Mouse (Mus musculus): ENCODE results near the gene A2ml1. TPM values are rescaled to one million over a fixed set of nuclear protein-coding genes. Genes with fewer than 3 reads are reported as not detected.

The A2ml1 gene
- polyA plus RNA-seq, 1 experiment from 2014 or later: 0.03 TPM

- H3K27ac ChIP-seq: no peak overlapping the region
- H3K4me3 ChIP-seq: no peak overlapping the region
- DNase-seq (ENCODE audit: low spot score): no peak
- H3K9me3 ChIP-seq (replicated peaks): no peaks in the 10 kb centered on the region
- H3K36me3 ChIP-seq: no peaks in the 10 kb centered on the region
- no peaks in the 10 kb centered on the region for H3K4me1 ChIP-seq
- 95% methylated on average over 2 of the region's 2 CpGs for WGBS
- no peaks in the 10 kb centered on the region for H3K27me3 ChIP-seq (ENCODE audit: low read depth, poor library complexity, severe bottlenecking)
Observed at GRCm38 (mm10) chr6:128535250-128535649, 46.2 kb downstream of the A2ml1 start.

- no peak overlapping the region for H3K4me3 ChIP-seq
Observed at GRCm38 (mm10) chr6:128533296-128533695, 48.1 kb downstream of the A2ml1 start.

GRCm38 (mm10) chr6:128532701-128533100 is 48.7 kb downstream of the A2ml1 start:
- Histone ChIP-seq H3K36me3 (no peaks in the 10 kb centered on the region), H3K27ac (no peak overlapping the region), H3K4me3 (no peak overlapping the region), H3K4me1 (no peaks in the 10 kb centered on the region), H3K9me3 (replicated peaks) (no peaks in the 10 kb centered on the region), H3K27me3 (ENCODE audit: low read depth, poor library complexity, severe bottlenecking) (no peaks in the 10 kb centered on the region)
- WGBS: 92% methylated on average over 9 of the region's 9 CpGs
- no peak for DNase-seq (ENCODE audit: low spot score)

More at GRCm38 (mm10) chr6:128533296-128533695, 48.1 kb downstream of the A2ml1 start:
- WGBS: 93% methylated on average over 6 of the region's 6 CpGs
- Histone ChIP-seq H3K27ac (no peak overlapping the region), H3K4me1 (no peaks in the 10 kb centered on the region), H3K27me3 (ENCODE audit: low read depth, poor library complexity, severe bottlenecking) (no peaks in the 10 kb centered on the region), H3K9me3 (replicated peaks) (no peaks in the 10 kb centered on the region), H3K36me3 (no peaks in the 10 kb centered on the region)
- no peak for DNase-seq (ENCODE audit: low spot score)

GRCm38 (mm10) chr6:128528491-128528890 is 52.9 kb downstream of the A2ml1 start:
- H3K27ac ChIP-seq: no peak overlapping the region
- H3K4me1 ChIP-seq: no peaks in the 10 kb centered on the region
- H3K9me3 ChIP-seq (replicated peaks): no peaks in the 10 kb centered on the region
- DNase-seq (ENCODE audit: low spot score): no peak
- no peaks in the 10 kb centered on the region for H3K27me3 ChIP-seq (ENCODE audit: low read depth, poor library complexity, severe bottlenecking)
- 78% methylated on average over 4 of the region's 4 CpGs for WGBS
- no peaks in the 10 kb centered on the region for H3K36me3 ChIP-seq
- no peak overlapping the region for H3K4me3 ChIP-seq

GRCm38 (mm10) chr6:128527110-128527509 is 54.3 kb downstream of the A2ml1 start:
- no peaks in the 10 kb centered on the region for H3K36me3 ChIP-seq
- no peak overlapping the region for H3K4me3 ChIP-seq
- H3K4me1 ChIP-seq: no peaks in the 10 kb centered on the region
- 87% methylated on average over 1 of the region's 1 CpGs for WGBS
- H3K27ac ChIP-seq: no peak overlapping the region
- no peaks in the 10 kb centered on the region for H3K27me3 ChIP-seq (ENCODE audit: low read depth, poor library complexity, severe bottlenecking)
- no peaks in the 10 kb centered on the region for H3K9me3 ChIP-seq (replicated peaks)
- no peak for DNase-seq (ENCODE audit: low spot score)

GRCm38 (mm10) chr6:128526601-128527000 is 54.8 kb downstream of the A2ml1 start, which contains the start of gene Pzp:
Pzp (minus strand) TSS chr6:128526720.
- H3K9me3 ChIP-seq (replicated peaks): no peaks in the 10 kb centered on the region
- H3K36me3 ChIP-seq: no peaks in the 10 kb centered on the region
- no peak within 1 kb of the TSS for H3K27ac ChIP-seq
- H3K4me3 ChIP-seq: no peak within 1 kb of the TSS
- no peaks in the 10 kb centered on the region for H3K27me3 ChIP-seq (ENCODE audit: low read depth, poor library complexity, severe bottlenecking)
- 89% methylated on average over 4 of the region's 4 CpGs for WGBS
- H3K4me1 ChIP-seq: no peaks in the 10 kb centered on the region
- no peak for DNase-seq (ENCODE audit: low spot score)

GRCm38 (mm10) chr6:128525801-128526200 is 55.6 kb downstream of the A2ml1 start:
- no peaks in the 10 kb centered on the region for H3K4me1 ChIP-seq
- no peak overlapping the region for H3K4me3 ChIP-seq
- no peak for DNase-seq (ENCODE audit: low spot score)
- no peaks in the 10 kb centered on the region for H3K9me3 ChIP-seq (replicated peaks)
- WGBS: 95% methylated on average over 4 of the region's 4 CpGs
- no peaks in the 10 kb centered on the region for H3K27me3 ChIP-seq (ENCODE audit: low read depth, poor library complexity, severe bottlenecking)
- H3K27ac ChIP-seq: no peak overlapping the region
- no peaks in the 10 kb centered on the region for H3K36me3 ChIP-seq

- 95% methylated on average over 3 of the region's 3 CpGs for WGBS
- Histone ChIP-seq H3K27ac (no peak overlapping the region), H3K9me3 (replicated peaks) (no peaks in the 10 kb centered on the region), H3K4me3 (no peak overlapping the region), H3K27me3 (ENCODE audit: low read depth, poor library complexity, severe bottlenecking) (no peaks in the 10 kb centered on the region), H3K4me1 (no peaks in the 10 kb centered on the region), H3K36me3 (no peaks in the 10 kb centered on the region)
- DNase-seq (ENCODE audit: low spot score): no peak
Observed at GRCm38 (mm10) chr6:128523360-128523759, 58.0 kb downstream of the A2ml1 start.

- DNase-seq (ENCODE audit: low spot score): no peak
- no peaks in the 10 kb centered on the region for H3K36me3 ChIP-seq
- H3K4me1 ChIP-seq: no peaks in the 10 kb centered on the region
- no peaks in the 10 kb centered on the region for H3K9me3 ChIP-seq (replicated peaks)
- no peaks in the 10 kb centered on the region for H3K27me3 ChIP-seq (ENCODE audit: low read depth, poor library complexity, severe bottlenecking)
- WGBS: 93% methylated on average over 7 of the region's 7 CpGs
- no peak overlapping the region for H3K27ac ChIP-seq
- H3K4me3 ChIP-seq: no peak overlapping the region
Observed at GRCm38 (mm10) chr6:128519159-128519558, 62.2 kb downstream of the A2ml1 start.

GRCm38 (mm10) chr6:128505676-128506236 is 75.7 kb downstream of the A2ml1 start:
- DNase-seq (ENCODE audit: low spot score): no peak
- Histone ChIP-seq H3K9me3 (replicated peaks) (no peaks in the 10 kb centered on the region), H3K27me3 (ENCODE audit: low read depth, poor library complexity, severe bottlenecking) (no peaks in the 10 kb centered on the region), H3K27ac (no peak overlapping the region), H3K4me1 (no peaks in the 10 kb centered on the region), H3K36me3 (no peaks in the 10 kb centered on the region), H3K4me3 (no peak overlapping the region)
- 93% methylated on average over 2 of the region's 2 CpGs for WGBS

GRCm38 (mm10) chr6:128504743-128505142 is 76.7 kb downstream of the A2ml1 start:
- no peaks in the 10 kb centered on the region for H3K36me3 ChIP-seq
- no peaks in the 10 kb centered on the region for H3K4me1 ChIP-seq
- no peak overlapping the region for H3K4me3 ChIP-seq
- H3K9me3 ChIP-seq (replicated peaks): no peaks in the 10 kb centered on the region
- H3K27ac ChIP-seq: no peak overlapping the region
- no peaks in the 10 kb centered on the region for H3K27me3 ChIP-seq (ENCODE audit: low read depth, poor library complexity, severe bottlenecking)
- WGBS: 82% methylated on average over 5 of the region's 5 CpGs
- DNase-seq (ENCODE audit: low spot score): no peak

- H3K27me3 ChIP-seq (ENCODE audit: low read depth, poor library complexity, severe bottlenecking): no peaks in the 10 kb centered on the region
- WGBS: 81% methylated on average over 1 of the region's 1 CpGs
- H3K27ac ChIP-seq: no peak overlapping the region
- no peaks in the 10 kb centered on the region for H3K4me1 ChIP-seq
- no peak overlapping the region for H3K4me3 ChIP-seq
- no peak for DNase-seq (ENCODE audit: low spot score)
- no peaks in the 10 kb centered on the region for H3K36me3 ChIP-seq
- H3K9me3 ChIP-seq (replicated peaks): no peaks in the 10 kb centered on the region
Observed at GRCm38 (mm10) chr6:128495346-128495745, 86.1 kb downstream of the A2ml1 start.

- no peaks in the 10 kb centered on the region for H3K9me3 ChIP-seq (replicated peaks)
- WGBS: 83% methylated on average over 15 of the region's 15 CpGs
- no peak overlapping the region for H3K27ac ChIP-seq
- H3K4me1 ChIP-seq: no peaks in the 10 kb centered on the region
- H3K27me3 ChIP-seq (ENCODE audit: low read depth, poor library complexity, severe bottlenecking): no peaks in the 10 kb centered on the region
- H3K4me3 ChIP-seq: no peak overlapping the region
- H3K36me3 ChIP-seq: no peaks in the 10 kb centered on the region
- DNase-seq (ENCODE audit: low spot score): no peak
Observed at GRCm38 (mm10) chr6:128494646-128495331, 86.6 kb downstream of the A2ml1 start.
